Mouse (Mus musculus): ENCODE results near the gene Zp3.

The Zp3 gene

DNA sequence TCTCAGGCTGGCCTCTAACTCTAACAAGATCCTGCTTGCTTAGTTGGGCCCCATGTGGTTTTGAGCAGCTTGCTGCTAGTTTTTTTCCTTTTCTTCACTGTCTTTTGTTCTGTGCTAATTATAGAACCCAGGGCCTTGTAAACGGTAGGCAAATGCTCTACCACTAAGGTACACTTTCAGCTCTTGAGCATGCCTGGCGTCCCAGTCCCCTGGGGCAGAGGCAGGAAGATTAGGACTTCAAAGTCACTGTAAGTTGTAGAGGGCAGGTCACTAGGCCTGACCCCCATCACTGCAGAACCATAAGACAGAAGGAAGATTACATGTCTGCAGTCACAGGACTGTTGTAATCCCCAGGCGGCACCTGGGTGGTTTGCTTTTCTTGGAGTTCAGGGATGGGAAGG is 22.9 kb downstream of the Zp3 start:
- DNase-seq (ENCODE audit: low spot score), result no peak

DNA sequence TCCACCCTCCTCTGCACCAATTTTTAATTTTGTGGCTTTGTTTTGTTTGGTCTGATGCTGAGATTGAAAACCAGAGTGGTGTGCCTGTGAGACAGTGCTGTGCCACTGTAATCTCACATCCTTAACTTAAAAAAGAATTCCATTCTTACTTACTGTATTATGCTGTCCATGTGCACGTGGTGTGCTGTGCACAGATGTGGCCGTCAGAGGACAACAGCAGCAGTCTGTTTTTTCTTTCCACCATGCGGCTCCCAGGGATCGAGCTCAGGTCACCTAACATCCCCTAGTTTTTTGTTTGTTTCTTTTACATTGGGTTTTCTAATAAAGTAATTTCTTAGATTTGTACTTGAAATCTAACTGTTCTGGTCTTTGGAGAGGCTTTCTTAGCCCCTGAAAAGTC is 24.6 kb downstream of the Zp3 start:
- DNase-seq (ENCODE audit: low spot score), result no peak

DNA sequence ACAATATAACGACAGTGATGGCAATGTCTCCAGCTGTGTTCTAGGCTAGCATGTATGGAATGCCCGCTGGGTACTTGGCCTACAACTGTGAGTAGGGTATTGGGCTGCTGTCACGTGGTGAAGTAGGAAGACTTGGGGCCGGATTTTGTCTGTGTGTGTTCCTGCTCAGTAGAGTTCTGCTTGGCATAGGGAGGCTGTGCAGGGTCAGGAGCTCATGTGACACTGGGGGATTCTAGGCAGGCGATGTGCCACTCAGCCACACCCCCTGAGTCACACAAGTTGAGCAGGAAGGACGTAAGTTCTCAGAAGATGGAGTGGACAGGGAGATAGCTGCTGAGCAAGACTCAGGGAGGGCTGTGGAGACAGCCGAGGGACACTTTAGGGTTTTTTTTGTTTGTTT is 27.8 kb downstream of the Zp3 start:
- peak; percentile 72 for DNase-seq (ENCODE audit: low spot score)

DNA sequence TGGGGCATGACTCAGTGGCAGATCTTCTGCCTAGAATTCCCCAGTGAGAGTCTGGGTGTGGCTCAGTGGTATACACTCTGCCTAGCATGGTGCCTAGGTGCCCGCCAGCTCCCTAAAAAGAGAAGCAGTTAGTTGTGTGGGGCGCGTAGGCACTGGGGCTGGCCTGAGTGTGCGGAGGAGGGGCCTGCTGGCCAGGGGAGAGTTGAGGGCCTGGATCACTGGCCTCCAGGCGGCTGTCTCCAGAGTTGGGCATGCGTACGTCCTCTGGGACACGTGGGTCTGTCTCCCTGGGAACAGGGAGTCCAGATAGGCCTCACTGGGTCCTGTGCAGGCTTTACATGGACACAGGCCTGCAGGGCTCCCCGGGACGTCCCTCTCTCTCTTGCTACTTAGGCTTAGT is 35.0 kb downstream of the Zp3 start:
- DNase-seq (ENCODE audit: low spot score), result peak; percentile 46

DNA sequence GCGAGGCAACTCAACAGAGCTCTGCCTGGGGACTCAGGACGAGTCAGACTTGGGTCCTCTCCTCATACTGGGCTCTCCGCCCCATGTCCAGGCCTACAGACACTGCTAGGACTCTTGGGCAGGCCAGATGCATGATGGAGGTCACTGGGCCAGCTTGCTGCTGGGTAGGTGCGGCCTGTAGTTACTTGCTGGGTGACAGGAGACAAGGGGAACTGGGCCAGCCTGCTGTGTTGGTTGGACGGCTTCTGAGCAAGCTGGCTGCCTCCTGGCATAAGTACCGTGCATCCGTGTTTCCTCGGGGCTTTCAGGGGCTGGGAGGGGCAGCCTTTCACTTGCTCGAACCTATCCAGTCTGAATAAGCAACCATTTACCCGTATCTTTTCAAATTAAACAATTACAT is 35.7 kb downstream of the Zp3 start:
- DNase-seq (ENCODE audit: low spot score), result peak; percentile 75

DNA sequence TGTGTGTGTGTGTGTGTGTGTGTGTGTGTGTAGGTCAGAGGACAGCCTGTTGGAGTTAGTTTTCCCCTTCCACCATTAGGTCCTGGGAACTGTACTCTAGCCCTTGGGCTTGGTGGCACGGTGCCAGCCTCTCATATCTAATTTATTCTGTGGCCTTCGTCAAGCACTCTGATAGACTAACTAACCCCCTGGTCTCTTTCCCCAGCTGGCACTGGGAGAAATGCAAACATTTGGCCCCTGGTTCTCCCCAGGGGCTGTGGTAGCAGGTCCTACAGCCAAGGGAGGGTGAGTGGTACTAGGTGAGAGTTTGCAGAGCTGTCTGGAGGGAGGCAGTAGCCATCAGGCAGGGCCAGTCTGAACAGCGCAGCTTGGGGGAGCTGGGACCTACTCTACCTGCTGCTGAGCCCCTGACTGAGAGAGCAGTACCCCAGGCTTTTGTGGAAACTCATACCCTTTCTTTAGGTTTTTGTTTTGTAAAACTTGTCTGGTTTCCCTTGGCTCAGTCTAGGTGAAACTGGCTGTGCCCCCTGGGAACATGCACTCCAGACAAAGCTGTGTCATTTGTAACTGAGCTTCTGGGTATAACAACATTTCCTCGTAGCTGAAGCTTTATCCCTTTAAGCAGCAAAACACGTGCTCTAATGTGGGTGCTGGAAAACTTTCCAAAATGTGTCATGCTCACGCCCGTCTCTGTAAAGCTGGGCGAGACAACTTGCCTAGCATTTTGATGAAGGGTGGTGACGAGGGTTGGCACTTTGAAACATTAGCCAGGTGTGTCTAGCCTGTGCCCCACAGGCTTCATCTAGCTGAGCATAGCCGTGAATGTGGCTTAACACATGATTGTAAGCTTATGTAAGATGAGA is 36.3 kb downstream of the Zp3 start:
- DNase-seq (ENCODE audit: low spot score), result peak; percentile 88

DNA sequence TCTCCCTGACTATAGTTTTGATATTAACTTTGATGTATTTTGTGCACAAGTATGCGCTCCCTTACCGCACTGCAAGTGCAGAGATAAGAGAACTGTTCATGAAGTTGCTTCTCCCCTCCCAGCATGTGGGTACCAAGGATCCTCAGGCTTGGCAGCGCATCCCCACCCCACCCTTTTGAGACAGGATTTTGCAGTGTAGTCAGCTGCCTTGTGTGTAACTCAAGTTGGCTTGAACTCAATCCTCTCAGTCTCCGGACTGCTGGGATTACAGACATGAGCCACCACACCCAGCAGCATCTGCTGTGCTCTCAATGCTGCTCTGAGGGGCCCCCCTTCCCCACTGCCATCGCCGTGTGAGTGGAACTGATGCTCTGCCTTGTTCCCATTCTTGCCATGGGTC is 37.4 kb downstream of the Zp3 start:
- DNase-seq (ENCODE audit: low spot score), result no peak

DNA sequence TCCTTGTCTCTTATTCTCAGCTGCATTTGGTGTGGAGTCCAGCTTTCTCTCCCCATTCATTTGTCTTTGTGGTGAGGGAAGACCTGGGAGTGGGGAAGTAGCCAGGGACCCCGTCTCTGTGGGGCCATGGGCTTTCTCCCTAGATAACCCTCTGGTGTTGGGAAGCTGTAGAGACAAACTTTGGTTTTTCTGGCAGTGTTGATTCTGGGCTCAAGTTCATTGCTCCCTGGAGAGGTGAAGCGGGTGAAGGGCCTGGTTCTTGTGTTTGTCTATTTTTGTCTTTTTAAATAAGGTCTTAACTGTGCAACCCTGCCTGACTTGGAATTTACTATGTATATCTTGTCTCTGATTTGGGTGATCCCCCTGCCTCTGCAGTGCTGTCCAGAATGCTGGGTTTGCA is 38.8 kb downstream of the Zp3 start:
- DNase-seq (ENCODE audit: low spot score), result peak; percentile 76

DNA sequence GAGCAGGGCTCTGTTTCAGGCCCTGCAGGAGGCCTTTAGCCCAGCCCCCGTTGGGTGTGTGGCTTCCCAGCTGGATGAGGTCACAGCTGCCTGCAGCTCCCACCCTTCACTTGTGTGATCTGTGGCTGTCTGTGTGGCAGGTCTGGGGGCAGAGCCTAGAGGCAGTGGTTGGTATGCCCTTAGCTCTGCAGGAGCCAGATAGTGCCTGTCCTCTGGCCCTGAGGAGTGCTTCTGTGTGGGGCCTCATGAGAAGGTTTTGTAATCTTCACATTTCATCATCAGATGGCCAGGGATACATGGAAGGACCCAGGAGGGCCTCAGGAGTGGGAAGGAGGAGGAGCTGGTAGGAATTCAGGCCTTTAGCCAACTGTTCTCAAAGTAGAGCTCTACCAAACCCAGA is 40.0 kb downstream of the Zp3 start:
- DNase-seq (ENCODE audit: low spot score), result peak; percentile 86

DNA sequence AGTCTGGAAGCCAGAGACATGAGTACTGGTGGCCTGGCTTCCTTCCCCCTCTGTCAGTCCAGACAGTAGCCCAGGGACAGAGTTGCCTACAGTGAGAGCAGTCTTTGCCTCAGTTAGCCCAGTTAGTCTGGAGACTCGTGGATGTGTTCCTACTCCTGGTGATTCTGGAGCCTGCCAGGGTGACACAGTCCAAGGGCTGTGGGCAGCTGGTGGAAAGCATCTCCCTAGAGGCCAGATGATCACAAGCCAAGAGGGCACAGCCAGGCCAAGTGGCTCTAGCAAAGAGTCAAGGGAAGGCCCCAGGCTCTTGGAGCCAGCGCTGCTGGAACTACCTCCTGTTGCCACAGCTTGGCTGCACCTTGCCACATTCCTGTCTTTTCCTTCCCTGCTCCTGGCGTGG is 45.8 kb downstream of the Zp3 start:
- peak; percentile 88 for DNase-seq (ENCODE audit: low spot score)

DNA sequence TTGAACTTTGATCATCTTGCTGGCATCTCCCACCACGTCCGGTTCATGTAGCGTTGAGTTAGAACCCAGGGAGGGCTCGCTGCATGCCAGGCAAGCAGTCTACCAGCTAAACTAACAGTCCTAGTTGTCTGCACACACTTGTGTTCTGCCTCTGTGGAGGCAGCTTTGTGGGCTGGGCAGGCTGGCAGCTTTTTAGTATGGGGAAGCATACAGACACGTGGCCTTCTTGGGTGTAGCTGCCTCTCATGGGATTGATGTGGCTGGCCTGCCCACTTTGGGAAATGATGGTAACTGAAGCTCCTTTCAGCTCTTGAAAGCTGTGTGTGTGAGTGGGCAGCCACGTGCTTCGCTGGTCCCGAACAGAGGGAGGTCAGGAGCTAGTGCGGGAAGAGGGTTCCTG is 47.0 kb downstream of the Zp3 start:
- no peak for DNase-seq (ENCODE audit: low spot score)

DNA sequence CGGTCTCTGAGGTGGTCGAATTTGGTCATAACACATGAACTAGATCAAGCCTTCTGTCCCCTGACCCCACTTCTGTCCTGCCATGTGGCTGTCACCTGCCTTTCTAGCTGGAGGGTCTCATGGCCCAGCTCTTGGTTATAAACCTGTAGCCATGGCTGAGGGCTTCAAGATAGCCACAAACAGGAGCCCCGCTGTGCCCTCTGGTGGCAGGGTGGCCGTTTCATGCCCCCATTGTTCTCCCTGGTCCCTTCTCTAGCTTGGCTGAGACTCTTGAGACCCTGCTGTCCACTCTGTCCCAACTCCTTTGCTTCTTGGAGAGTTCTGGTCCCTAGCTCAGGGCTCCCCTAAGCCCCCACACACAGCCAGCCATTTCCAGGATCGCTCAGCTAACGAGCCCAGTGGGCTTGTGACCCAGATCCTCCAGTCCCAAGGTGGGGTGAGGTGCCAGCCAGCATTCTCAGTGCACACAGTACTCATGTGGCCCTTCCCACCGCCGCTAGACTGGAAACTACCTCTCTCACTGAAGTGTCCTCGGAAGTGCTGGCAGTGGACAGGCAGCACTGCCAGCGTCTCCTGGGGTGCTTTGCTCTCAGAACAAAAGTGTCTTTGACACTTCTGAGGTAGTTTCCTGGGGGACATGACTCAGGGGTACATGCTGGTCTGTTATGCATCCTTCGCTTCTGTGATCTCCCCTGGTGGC is 47.9 kb downstream of the Zp3 start:
- DNase-seq (ENCODE audit: low spot score), result no peak

DNA sequence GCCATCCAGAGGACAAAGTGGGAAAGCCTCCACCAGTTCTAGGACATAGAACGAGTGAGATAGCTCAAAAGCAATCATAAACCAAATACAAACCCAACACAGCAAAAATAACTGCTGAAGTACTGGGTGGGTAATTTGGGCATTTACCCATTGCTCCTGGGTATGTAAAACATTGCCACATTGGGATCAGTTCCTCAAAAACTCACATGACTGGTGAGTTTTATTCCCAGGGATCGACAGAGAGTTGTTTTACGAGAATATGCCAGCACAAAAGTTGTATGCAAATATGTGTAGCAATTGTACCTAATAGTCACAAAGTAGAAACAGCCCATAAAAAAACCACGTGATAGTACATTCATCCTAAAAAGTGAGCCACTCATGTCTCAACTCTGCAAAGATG is 55.0 kb downstream of the Zp3 start:
- DNase-seq (ENCODE audit: low spot score), result no peak

DNA sequence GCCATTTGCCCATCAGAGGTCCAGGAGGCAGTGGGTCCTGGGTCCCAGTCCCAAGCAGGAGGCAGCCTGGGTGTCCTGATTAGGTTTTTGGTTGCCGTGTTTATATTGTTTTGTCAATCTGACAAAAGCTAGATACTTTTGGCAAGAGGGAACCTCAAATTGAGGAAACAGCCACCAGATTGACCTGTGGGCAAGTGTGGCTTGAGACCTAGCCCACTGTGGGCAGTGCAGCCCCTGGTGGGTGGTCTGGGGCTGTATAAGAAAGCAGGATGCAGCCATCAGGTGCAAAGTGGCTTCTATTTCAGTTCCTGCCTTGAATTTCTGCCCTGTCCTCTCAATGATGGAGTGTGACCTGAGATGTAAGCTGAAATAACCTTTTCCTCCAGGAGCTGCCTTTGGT is 55.4 kb downstream of the Zp3 start:
- no peak for DNase-seq (ENCODE audit: low spot score)

DNA sequence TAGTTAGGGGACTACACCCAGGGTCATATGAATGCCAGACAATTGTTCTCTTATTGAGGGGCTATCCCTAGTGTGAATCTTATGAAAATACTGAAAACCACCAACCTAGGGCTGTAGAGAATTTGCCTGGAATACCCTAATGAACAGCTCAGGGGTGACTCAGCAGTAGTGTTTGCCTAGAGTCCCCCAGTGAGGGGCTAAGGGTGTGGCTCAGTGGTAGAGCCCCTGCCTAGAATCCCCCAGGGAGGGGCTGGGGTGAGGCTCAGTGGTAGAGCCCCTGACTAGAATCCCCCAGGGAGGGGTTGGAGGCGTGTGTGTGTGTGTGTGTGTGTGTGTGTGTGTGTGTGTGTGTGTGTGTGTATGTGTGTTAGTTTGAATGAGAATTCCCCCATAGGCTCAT is 56.8 kb downstream of the Zp3 start:
- no peak for DNase-seq (ENCODE audit: low spot score)
